Mouse (Mus musculus) lung, adult 2 months (tissue): Measurements from ENCODE around the gene Plppr3. TPM values are rescaled to one million over a fixed set of nuclear protein-coding genes. Genes with fewer than 3 reads are reported as not detected.

Experiments used
- DNase-seq: peaks from one replicate; pipeline ENCODE4 v3.0.0; 2022
- H3K4me1 ChIP-seq: fragments of 200-500 bp; 2 replicates; pipeline ENCODE4 v1.6.1; 2011; ENCODE audit warnings: low read length; ENCODE audit not compliant: control insufficient read depth, insufficient read depth
- H3K4me3 ChIP-seq: fragments of 200-500 bp; replicated peaks from 2 replicates; pipeline ENCODE3; 2011; ENCODE audit warnings: low read depth, mild to moderate bottlenecking, control low read depth, low read length; ENCODE audit errors: extremely low read depth
- CTCF ChIP-seq: fragments of 200-500 bp; IDR thresholded peaks from 2 replicates; pipeline ENCODE4 v1.5.1; 2011; ENCODE audit warnings: mild to moderate bottlenecking, low read length, control low read depth; ENCODE audit not compliant: insufficient read depth
- POLR2A ChIP-seq: fragments of 200-500 bp; IDR thresholded peaks from 2 replicates; pipeline ENCODE4 v1.6.1; 2011; ENCODE audit warnings: low read depth, mild to moderate bottlenecking, control low read depth, low read length, borderline replicate concordance; ENCODE audit errors: extremely low read depth
- WGBS: fragments of 180-500 bp; shearing (Covaris S2); methylation state at CpG from one replicate; pipeline ENCODE4 v1.1.7; 2018; 5-methylcytosine and 5-hydroxymethylcytosine counted together
- polyA plus RNA-seq: library from polyadenylated mRNA; depleted of rRNA; stranded (reverse); fragments of >200 nt; gene quantifications from 2 replicates; pipeline ENCODE4 v1.2.3, GENCODE M21; 2012

The Plppr3 gene
- polyA plus RNA-seq, 1 experiment: 8.9 TPM

GRCm38 (mm10) chr10:79853392-79853791 is 21.0 kb downstream of the Plppr3 start:
- WGBS: 1% methylated on average over 15 of the region's 15 CpGs
- peak overlapping the region; percentile 66 for H3K4me3 ChIP-seq
- peak; percentile 93 for DNase-seq
- TF ChIP-seq CTCF (no peak), POLR2A (peak; percentile 40; the same call in 1 of the 2 replicates)
- peaks cover 35% of the 10 kb centered on the region for H3K4me1 ChIP-seq

- TF ChIP-seq CTCF (no peak), POLR2A (no peak)
- Histone ChIP-seq H3K4me3 (peak overlapping the region; percentile 31), H3K4me1 (peaks cover 29% of the 10 kb centered on the region)
- WGBS: 12% methylated on average over 8 of the region's 8 CpGs
- no peak for DNase-seq
Measured at GRCm38 (mm10) chr10:79852827-79853226, 21.6 kb downstream of the Plppr3 start.

GRCm38 (mm10) chr10:79852107-79852789 is 22.2 kb downstream of the Plppr3 start:
- Histone ChIP-seq H3K4me3 (no peak overlapping the region), H3K4me1 (peaks cover 24% of the 10 kb centered on the region)
- WGBS: 22% methylated on average over 9 of the region's 9 CpGs
- no peak for DNase-seq
- TF ChIP-seq CTCF (no peak), POLR2A (peak; percentile 34; the same call in 1 of the 2 replicates)

DNA sequence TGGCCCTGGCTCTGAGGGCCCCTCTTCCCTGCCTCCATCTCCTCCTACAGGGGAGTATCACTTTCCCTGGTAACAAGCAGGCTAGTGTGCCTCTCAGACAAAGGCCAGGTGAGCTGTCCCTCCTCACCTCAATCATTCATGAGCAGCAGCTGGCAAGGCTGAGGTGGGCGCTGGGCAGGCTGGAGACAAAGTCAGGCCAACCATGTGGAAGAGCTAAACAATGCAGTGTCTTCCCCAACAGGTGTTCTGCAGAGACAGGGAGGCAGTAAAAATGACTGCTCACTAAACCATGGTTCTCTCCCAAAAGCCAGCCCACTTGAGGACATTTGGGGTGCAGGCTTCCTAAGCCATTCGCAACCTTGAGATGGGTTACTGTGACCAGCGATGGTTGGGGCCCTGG is 22.8 kb downstream of the Plppr3 start:
- Histone ChIP-seq H3K4me1 (peaks cover 18% of the 10 kb centered on the region), H3K4me3 (no peak overlapping the region)
- 44% methylated on average over 3 of the region's 3 CpGs for WGBS
- TF ChIP-seq CTCF (no peak), POLR2A (no peak)
- DNase-seq: no peak

GRCm38 (mm10) chr10:79849941-79850628 is 24.3 kb downstream of the Plppr3 start:
- 54% methylated on average over 8 of the region's 8 CpGs for WGBS
- H3K4me3 ChIP-seq: no peak overlapping the region
- no peak for DNase-seq
- peaks cover 13% of the 10 kb centered on the region for H3K4me1 ChIP-seq
- TF ChIP-seq CTCF: no peak

DNA sequence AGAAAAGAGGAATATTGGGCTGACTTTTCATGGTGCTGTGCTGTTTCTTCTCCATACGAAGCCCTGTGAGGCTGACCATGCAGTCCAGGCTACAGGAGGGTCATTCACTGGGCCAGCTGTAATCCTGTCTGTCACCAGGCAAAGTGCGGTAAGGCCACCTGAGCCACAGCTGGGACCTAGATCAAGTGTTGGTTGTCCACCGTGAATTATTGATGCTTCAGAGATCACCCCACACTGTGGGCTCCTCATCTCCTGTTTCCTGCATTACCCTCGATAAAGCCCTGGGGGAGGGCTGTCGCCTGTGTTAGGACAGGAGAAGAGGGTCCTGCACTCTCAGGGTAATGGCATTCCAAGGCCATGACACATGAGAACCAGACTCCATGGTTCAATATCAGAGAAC is 27.9 kb downstream of the Plppr3 start:
- no peak overlapping the region for H3K4me3 ChIP-seq
- peaks cover under 1% of the 10 kb centered on the region for H3K4me1 ChIP-seq
- no peak for DNase-seq
- 63% methylated on average over 5 of the region's 5 CpGs for WGBS
- TF ChIP-seq POLR2A (no peak), CTCF (no peak)

- no peak for DNase-seq
- Histone ChIP-seq H3K4me3 (no peak overlapping the region), H3K4me1 (peaks cover 3% of the 10 kb centered on the region)
- TF ChIP-seq POLR2A (no peak), CTCF (no peak)
- 53% methylated on average over 6 of the region's 6 CpGs for WGBS
Measured at GRCm38 (mm10) chr10:79843476-79843875, 31.0 kb downstream of the Plppr3 start.

DNA sequence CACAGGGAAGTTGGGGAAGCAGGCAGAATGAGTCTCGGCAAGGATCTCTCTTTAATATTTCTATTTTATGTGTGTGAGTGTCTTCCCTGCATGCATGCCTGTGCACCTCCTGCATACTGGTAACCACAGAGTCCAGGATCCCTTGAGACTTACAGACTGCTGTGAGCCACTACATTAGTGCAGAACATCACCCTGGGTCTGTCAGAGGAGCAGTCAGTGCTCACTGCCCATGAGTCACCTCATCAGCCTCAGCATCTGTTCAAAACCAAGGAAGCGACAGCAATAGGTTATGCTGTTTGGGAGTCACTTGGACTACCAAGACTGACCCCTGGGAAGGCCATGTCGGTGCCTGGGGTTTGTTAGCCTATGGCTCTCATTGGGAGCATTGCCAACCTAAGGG is 32.1 kb downstream of the Plppr3 start:
- Histone ChIP-seq H3K4me3 (no peak overlapping the region), H3K4me1 (peaks cover 6% of the 10 kb centered on the region)
- TF ChIP-seq POLR2A (no peak), CTCF (no peak)
- WGBS: 57% methylated on average over 3 of the region's 3 CpGs
- DNase-seq: no peak

DNA sequence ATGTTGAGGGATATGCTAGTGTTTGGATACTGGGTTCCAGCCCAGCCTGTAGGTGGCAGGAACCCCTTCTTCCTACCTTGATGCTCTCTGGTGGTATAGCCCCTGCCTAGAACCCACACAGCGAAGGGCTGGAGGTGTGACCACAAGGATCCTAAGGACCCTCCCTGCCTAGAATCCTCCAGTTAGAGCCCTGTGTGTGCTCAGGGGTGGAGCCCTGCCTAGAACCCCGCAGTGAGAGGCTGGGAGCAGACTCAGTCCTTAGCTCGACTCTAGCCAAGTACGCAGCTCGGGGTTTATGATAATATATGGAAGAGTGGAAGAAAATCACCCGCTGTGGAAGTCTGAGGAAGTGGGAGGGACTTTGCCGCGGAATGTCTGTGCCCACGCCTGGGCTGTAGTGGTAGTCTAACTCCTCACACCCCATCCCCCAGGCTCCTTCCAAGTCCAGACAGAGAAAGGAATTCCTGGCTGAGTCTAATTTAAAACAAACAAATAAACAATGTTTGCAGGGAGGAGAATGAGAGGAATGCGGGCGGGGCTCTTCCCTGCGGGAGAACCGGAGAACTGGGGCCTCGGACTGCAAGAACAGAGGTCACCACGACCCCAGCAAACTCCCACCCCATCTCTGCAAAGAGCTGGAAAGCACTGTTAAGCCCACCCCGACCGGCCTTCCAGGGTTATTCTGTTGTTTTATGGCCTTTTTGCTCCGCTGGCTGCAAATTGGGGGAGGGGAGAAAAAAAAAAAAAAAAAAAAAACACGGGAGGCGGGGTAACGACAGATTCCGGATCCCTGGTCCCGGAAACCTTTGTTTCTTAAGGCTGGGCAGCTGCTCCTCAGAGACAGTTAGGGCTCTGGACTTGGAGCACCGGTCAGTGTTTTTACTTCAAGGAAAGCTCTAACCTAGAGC is 33.5 kb downstream of the Plppr3 start:
- TF ChIP-seq CTCF (0 out of 2 replicates have a peak, but pooled peaks have one; percentile 11), POLR2A (peak; percentile 77; the same call in 1 of the 2 replicates)
- peak overlapping the region; percentile 76 for H3K4me3 ChIP-seq
- DNase-seq: peak; percentile 74
- WGBS: 1% methylated on average over 24 of the region's 24 CpGs
- peaks cover 6% of the 10 kb centered on the region for H3K4me1 ChIP-seq
